Mouse (Mus musculus): ENCODE results near the gene Tmem170b. TPM values are rescaled to one million over a fixed set of nuclear protein-coding genes. Genes with fewer than 3 reads are reported as not detected.
A peak's percentile ranks its signal among the peaks of the same experiment; 100 is the strongest.

Tmem170b gene
- polyA plus RNA-seq, 1 experiment from 2014 or later: 11.6 TPM

- Histone ChIP-seq H3K4me1 (ENCODE audit: insufficient read depth, low read depth, low read length) (0 out of 2 replicates have a peak, but pooled peaks cover 8% of the 10 kb centered on the region), H3K36me3 (ENCODE audit: insufficient read depth, low read length) (no peaks in the 10 kb centered on the region), H3K4me2 (replicated peaks; ENCODE audit: low read depth, low read length) (no peak overlapping the region), H3K9ac (replicated peaks; ENCODE audit: low read depth) (no peak overlapping the region), H3K27me3 (replicated peaks; ENCODE audit: insufficient read depth, low read length) (no peaks in the 10 kb centered on the region), H3K27ac (ENCODE audit: low read length) (no peak overlapping the region), H3K4me3 (ENCODE audit: low read depth, low read length) (no peak overlapping the region), H3K9me3 (ENCODE audit: low read length) (no peaks in the 10 kb centered on the region)
- ATAC-seq (no peak), DNase-seq (ENCODE audit: low spot score) (no peak)
- TF ChIP-seq CTCF (IDR thresholded peaks at IDR 0.05) (no peak), EP300 (IDR thresholded peaks at IDR 0.05) (no peak)
- 76% methylated on average over 3 of the region's 3 CpGs for WGBS
Observed at GRCm38 (mm10) chr13:41584358-41584680, 21.4 kb upstream of the Tmem170b start.

GRCm38 (mm10) chr13:41584896-41585295 lies 20.8 kb upstream of the Tmem170b start:
- 68% methylated on average over 4 of the region's 4 CpGs for WGBS
- ATAC-seq (no peak), DNase-seq (ENCODE audit: low spot score) (no peak)
- H3K9me3 ChIP-seq (ENCODE audit: low read length): no peaks in the 10 kb centered on the region
- H3K4me1 ChIP-seq (ENCODE audit: insufficient read depth, low read depth, low read length): 0 out of 2 replicates have a peak, but pooled peaks cover 8% of the 10 kb centered on the region
- no peaks in the 10 kb centered on the region for H3K27me3 ChIP-seq (replicated peaks; ENCODE audit: insufficient read depth, low read length)
- no peak overlapping the region for H3K27ac ChIP-seq (ENCODE audit: low read length)
- no peak overlapping the region for H3K4me2 ChIP-seq (replicated peaks; ENCODE audit: low read depth, low read length)
- H3K4me3 ChIP-seq (ENCODE audit: low read depth, low read length): no peak overlapping the region
- no peaks in the 10 kb centered on the region for H3K36me3 ChIP-seq (ENCODE audit: insufficient read depth, low read length)
- TF ChIP-seq CTCF (IDR thresholded peaks at IDR 0.05): no peak
- no peak for TF ChIP-seq EP300 (IDR thresholded peaks at IDR 0.05)
- no peak overlapping the region for H3K9ac ChIP-seq (replicated peaks; ENCODE audit: low read depth)

GRCm38 (mm10) chr13:41596678-41597077 lies 9.0 kb upstream of the Tmem170b start:
- WGBS: 34% methylated on average over 2 of the region's 2 CpGs
- Histone ChIP-seq H3K4me2 (replicated peaks; ENCODE audit: low read depth, low read length) (no peak overlapping the region), H3K9me3 (ENCODE audit: low read length) (no peaks in the 10 kb centered on the region), H3K27ac (ENCODE audit: low read length) (no peak overlapping the region), H3K4me3 (ENCODE audit: low read depth, low read length) (no peak overlapping the region), H3K27me3 (replicated peaks; ENCODE audit: insufficient read depth, low read length) (no peaks in the 10 kb centered on the region), H3K4me1 (ENCODE audit: insufficient read depth, low read depth, low read length) (no peaks in the 10 kb centered on the region), H3K36me3 (ENCODE audit: insufficient read depth, low read length) (no peaks in the 10 kb centered on the region), H3K9ac (replicated peaks; ENCODE audit: low read depth) (no peak overlapping the region)
- ATAC-seq (no peak), DNase-seq (ENCODE audit: low spot score) (peak; percentile 48)
- TF ChIP-seq CTCF (IDR thresholded peaks at IDR 0.05) (no peak), EP300 (IDR thresholded peaks at IDR 0.05) (no peak)

- 45% methylated on average over 4 of the region's 4 CpGs for WGBS
- TF ChIP-seq EP300 (IDR thresholded peaks at IDR 0.05): peak; percentile 76; the same call in 1 of the 2 replicates
- TF ChIP-seq CTCF (IDR thresholded peaks at IDR 0.05): no peak
Observed at GRCm38 (mm10) chr13:41599977-41600376, 5.7 kb upstream of the Tmem170b start.

GRCm38 (mm10) chr13:41601056-41601455 lies 4.7 kb upstream of the Tmem170b start:
- Histone ChIP-seq H3K4me2 (replicated peaks; ENCODE audit: low read depth, low read length) (no peak overlapping the region), H3K9me3 (ENCODE audit: low read length) (no peaks in the 10 kb centered on the region), H3K36me3 (ENCODE audit: insufficient read depth, low read length) (no peaks in the 10 kb centered on the region), H3K4me1 (ENCODE audit: insufficient read depth, low read depth, low read length) (no peaks in the 10 kb centered on the region), H3K27me3 (replicated peaks; ENCODE audit: insufficient read depth, low read length) (no peaks in the 10 kb centered on the region), H3K9ac (replicated peaks; ENCODE audit: low read depth) (no peak overlapping the region), H3K27ac (ENCODE audit: low read length) (no peak overlapping the region), H3K4me3 (ENCODE audit: low read depth, low read length) (no peak overlapping the region)
- TF ChIP-seq EP300 (IDR thresholded peaks at IDR 0.05) (no peak), CTCF (IDR thresholded peaks at IDR 0.05) (no peak)
- peak; percentile 4 for DNase-seq (ENCODE audit: low spot score)
- no peak for ATAC-seq
- WGBS: 82% methylated on average over 3 of the region's 3 CpGs

More at GRCm38 (mm10) chr13:41599977-41600376, 5.7 kb upstream of the Tmem170b start:
- Histone ChIP-seq H3K27ac (ENCODE audit: low read length) (peak overlapping the region; percentile 45; the same call in 1 of the 2 replicates), H3K36me3 (ENCODE audit: insufficient read depth, low read length) (no peaks in the 10 kb centered on the region), H3K9ac (replicated peaks; ENCODE audit: low read depth) (no peak overlapping the region), H3K4me1 (ENCODE audit: insufficient read depth, low read depth, low read length) (no peaks in the 10 kb centered on the region), H3K27me3 (replicated peaks; ENCODE audit: insufficient read depth, low read length) (no peaks in the 10 kb centered on the region), H3K4me2 (replicated peaks; ENCODE audit: low read depth, low read length) (no peak overlapping the region), H3K4me3 (ENCODE audit: low read depth, low read length) (no peak overlapping the region), H3K9me3 (ENCODE audit: low read length) (no peaks in the 10 kb centered on the region)
- peak; percentile 90 for ATAC-seq
- DNase-seq (ENCODE audit: low spot score): peak; percentile 95

- TF ChIP-seq CTCF (IDR thresholded peaks at IDR 0.05) (no peak), EP300 (IDR thresholded peaks at IDR 0.05) (no peak)
- H3K9me3 ChIP-seq (ENCODE audit: low read length): no peaks in the 10 kb centered on the region
- ATAC-seq (no peak), DNase-seq (ENCODE audit: low spot score) (peak; percentile 47)
- no peak overlapping the region for H3K4me2 ChIP-seq (replicated peaks; ENCODE audit: low read depth, low read length)
- H3K4me3 ChIP-seq (ENCODE audit: low read depth, low read length): no peak overlapping the region
- H3K27me3 ChIP-seq (replicated peaks; ENCODE audit: insufficient read depth, low read length): no peaks in the 10 kb centered on the region
- no peaks in the 10 kb centered on the region for H3K36me3 ChIP-seq (ENCODE audit: insufficient read depth, low read length)
- H3K27ac ChIP-seq (ENCODE audit: low read length): no peak overlapping the region
- no peaks in the 10 kb centered on the region for H3K4me1 ChIP-seq (ENCODE audit: insufficient read depth, low read depth, low read length)
- WGBS: 70% methylated on average over 5 of the region's 5 CpGs
- H3K9ac ChIP-seq (replicated peaks; ENCODE audit: low read depth): no peak overlapping the region
Observed at GRCm38 (mm10) chr13:41603921-41604466, 1.7 kb upstream of the Tmem170b start.
